Mouse (Mus musculus) ZHBTc4 (cell line): ENCODE measurements around the gene Dtx3.
A peak's percentile ranks its signal among the peaks of the same experiment; 100 is the strongest.
"Not testable (repeated sequence)": the region's sequence is repeated elsewhere in the genome, so short reads cannot be mapped to it uniquely, and the experiment has no call there.

Experiments
- DNase-seq: peaks from one replicate; pipeline ENCODE4 v3.0.0-alpha.2; 2011; ENCODE audit warnings: low read depth, low spot score

The Dtx3 gene

DNA sequence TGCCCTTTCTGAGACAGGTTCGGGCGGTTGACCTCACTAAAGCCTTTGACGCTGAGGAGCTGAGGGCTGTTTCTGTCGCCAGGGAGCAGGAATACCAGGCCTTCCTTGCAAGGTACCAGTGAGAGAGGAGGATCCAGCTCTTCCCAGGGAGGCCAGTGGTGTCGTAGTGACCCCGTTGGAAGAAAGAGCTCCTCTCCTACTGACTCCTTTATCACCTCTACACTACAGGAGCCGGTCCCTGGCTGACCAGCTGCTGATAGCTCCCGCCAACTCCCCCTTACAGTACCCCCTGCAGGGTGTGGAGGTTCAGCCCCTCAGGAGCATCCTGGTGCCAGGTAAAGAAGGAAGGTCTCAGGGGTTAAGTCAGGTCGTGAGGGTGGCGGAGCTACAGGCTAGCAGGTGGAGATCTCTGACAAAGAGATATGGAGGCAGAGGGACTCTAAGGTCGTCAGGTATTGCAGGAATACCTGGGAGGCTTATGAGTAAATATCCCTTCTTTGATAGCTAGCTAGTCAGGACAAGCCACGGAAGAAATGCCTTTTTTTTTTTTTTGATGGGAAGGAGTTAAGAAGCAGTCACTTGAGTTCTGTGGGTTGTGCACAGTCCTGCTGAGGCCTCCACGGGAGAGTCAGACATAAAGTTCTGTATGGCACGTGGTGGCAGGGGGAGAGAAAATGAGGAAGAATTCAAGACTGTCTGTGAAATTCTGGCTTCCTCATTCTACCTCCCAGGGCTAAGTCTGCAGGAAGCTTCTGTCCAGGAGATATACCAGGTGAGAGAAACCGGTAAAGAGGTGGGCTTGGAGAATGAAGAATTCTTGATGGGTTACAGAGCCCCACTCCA is 28.5 kb downstream of the Dtx3 start:
- no peak for DNase-seq

- DNase-seq = no peak
Measured at GRCm38 (mm10) chr10:127166404-127166715, 29.2 kb downstream of the Dtx3 start.

GRCm38 (mm10) chr10:127165654-127166403 is 29.7 kb downstream of the Dtx3 start:
- peak; percentile 70 for DNase-seq

DNA sequence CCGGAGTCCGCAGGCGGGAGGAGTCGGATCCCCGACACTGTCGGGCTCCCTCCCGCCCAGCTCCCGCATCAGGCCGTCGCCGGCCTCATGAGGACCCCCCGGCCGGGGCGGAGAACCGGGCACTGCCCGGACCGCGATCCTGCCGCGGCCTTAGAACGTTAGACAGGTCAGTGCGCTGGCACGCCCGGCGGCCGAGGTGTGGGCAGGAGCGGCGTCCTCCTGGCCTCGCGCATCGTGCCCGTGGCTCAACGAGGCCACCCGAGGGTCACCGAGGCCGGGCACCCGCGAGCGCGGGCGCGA is 30.2 kb downstream of the Dtx3 start:
- no peak for DNase-seq

GRCm38 (mm10) chr10:127164631-127165353 is 30.7 kb downstream of the Dtx3 start, which contains the start of gene B4galnt1:
TSS of gene B4galnt1 (plus strand) at chr10:127165225.
- DNase-seq = peak; percentile 94

- DNase-seq = no peak
Measured at GRCm38 (mm10) chr10:127164190-127164589, 31.3 kb downstream of the Dtx3 start.

- not testable (repeated sequence) for DNase-seq
Measured at GRCm38 (mm10) chr10:127162771-127163261, 32.7 kb downstream of the Dtx3 start.

DNA sequence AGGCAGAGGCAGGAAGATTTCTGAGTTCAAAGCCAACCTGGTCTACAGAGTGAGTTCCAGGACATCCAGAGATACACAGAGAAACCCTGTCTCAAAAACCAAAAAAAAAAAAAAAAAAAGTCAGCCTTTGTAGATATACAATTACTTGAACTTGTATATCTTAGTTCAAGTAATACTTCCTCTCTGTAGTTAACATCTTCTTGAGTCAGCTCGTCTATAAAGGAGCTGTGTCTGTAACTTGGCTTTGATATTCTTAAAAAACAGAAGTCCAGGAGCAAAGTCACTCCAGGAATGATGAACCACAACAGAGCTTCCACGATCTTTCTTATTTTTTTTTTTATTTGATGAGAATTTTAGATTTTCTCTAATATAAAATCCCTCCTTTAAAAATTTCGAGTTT is 34.8 kb downstream of the Dtx3 start:
- DNase-seq = no peak

- DNase-seq = no peak
Measured at GRCm38 (mm10) chr10:127160081-127160480, 35.4 kb downstream of the Dtx3 start.

DNA sequence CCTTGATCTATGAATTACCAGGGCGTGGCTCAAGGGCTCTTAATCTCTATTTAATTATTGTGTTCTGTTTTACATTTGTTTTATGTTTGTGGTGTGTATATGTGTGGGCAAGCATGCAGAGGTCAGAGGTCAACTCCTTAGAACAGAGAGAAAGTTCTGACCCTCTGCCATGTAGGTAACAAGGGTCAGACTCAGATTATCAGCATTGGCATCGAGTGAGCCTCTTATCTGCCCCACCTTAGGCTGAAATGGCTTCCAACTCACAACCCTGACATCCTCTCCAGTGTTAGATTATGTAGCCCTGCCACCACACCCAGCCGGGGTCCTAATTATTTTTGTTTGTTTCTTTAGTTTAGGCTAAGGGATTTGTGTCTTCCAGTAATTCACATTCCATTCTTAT is 37.1 kb downstream of the Dtx3 start:
- DNase-seq = no peak

DNA sequence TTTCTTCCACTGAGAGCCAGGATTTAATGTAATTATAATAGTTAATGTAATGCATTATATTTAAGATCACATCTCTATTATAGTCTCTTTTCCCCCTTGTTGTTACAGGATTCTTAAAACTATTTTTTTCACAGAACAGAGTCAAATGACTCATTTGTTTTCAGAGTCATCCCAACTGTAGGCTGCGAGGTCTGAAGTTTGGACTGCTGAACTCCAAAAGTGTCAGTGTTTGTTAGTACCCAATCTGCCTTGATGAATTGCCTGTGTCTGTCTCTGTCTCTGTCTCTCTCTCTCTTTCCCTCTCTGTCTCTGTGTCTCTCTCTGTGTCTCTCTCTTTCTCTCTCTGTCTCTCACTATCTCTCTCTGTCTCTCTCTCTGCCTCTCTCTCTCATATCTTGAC is 39.0 kb downstream of the Dtx3 start:
- DNase-seq = no peak

DNA sequence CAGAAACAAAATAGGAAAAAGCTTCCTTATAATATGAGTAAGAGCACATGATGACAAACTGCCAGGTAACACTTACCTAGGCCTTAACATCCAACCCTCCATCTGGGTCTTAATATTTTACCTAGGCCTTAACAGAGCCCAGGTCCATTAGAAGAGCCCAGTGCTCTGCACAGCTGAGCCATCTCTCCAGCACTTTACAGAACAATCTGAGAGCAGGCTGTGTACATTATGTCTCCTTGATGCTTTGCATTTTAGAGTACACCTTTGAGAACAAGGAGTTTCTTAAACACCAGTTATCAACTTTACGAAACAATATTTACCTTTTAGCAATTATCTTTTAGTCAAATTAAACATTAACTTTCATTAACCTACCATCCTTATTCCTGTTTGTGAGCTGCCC is 39.4 kb downstream of the Dtx3 start:
- DNase-seq = no peak

DNA sequence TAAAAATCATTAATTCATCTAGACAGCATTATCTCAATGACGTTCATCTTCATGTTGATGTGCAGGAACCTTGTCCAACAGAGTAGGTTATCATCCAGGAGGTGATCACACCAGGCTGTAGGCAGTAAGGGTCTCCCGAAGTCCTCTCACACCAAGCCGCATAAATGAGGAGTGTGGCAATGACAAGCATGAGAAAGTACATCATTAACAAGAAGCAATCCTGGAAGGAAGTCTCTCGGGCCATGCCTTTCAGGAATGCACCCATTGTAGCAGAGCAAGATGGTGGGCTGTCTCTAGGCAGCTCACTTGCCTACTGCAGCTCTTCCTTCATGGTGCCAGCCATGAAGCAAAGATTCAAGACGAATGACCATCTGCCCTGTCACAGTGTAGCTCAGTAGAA is 40.9 kb downstream of the Dtx3 start:
- DNase-seq = no peak

DNA sequence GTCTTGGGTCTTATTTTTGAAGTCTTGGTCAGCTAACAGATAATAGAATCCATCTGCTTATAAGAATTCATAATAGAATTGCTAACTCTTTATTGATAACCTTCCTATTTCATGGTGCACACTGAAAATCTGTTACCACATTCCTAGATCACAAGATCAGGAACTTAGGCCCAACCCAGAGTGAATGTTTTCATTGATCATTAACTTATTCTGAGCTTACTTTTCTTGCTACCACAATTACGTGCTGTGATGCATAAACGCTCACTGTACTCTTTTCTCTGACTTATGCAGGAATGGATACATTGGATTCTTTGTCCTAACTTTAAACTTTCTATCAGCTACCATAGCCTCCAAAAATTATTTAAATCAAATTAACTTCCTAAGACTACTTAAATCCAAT is 41.3 kb downstream of the Dtx3 start:
- DNase-seq = no peak

DNA sequence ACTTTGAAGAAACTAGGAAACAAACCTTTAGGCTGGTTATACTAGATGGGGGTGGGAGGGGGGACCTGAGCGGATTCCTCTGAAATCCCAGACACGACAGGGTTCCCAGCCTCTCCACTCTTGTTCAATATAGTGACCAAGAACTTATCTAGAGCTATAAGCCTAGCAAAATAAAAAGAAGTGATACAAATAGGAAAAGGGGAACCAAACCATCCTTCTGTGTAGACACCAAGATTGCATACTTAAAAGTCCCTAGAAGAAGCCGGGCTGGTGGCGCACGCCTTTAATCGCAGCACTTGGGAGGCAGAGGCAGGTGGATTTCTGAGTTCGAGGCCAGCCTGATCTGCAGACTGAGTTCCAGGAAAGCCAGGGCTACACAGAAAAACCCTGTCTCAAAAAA is 42.2 kb downstream of the Dtx3 start:
- DNase-seq = no peak

GRCm38 (mm10) chr10:127152556-127152955 is 43.0 kb downstream of the Dtx3 start:
- DNase-seq = peak; percentile 85

GRCm38 (mm10) chr10:127151233-127151632 is 44.3 kb downstream of the Dtx3 start:
- DNase-seq = not testable (repeated sequence)

GRCm38 (mm10) chr10:127150471-127150872 is 45.1 kb downstream of the Dtx3 start:
- no peak for DNase-seq

GRCm38 (mm10) chr10:127147135-127147534 is 48.4 kb downstream of the Dtx3 start:
- DNase-seq = peak; percentile 58

- no peak for DNase-seq
Measured at GRCm38 (mm10) chr10:127145303-127145702, 50.2 kb downstream of the Dtx3 start.

DNA sequence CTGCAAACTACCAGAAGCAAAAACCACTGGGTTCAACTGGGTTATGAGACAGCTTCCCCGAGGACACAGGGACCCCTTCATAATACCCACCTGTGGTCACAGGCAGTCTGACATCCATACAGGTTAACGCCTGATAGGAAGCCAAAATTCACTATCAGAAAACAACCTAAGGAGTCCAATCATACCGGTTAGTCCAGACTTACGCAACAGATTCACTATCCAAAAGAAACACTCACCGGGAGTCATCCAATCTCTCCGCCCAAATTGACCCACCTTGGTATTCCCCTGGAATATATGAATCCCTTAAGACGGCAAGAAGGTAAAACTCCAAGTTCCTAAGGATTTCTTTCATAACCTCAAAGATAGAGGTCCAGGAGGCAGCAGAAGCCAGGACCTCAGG is 51.0 kb downstream of the Dtx3 start:
- no peak for DNase-seq

GRCm38 (mm10) chr10:127143228-127143627 is 52.3 kb downstream of the Dtx3 start:
- DNase-seq = no peak
